Mouse (Mus musculus): ENCODE measurements around the gene Pan3. TPM values are rescaled to one million over a fixed set of nuclear protein-coding genes. Genes with fewer than 3 reads are reported as not detected.

Gene Pan3
- polyA plus RNA-seq, 1 experiment from 2014 or later: 39.7 TPM

GRCm38 (mm10) chr5:147484142-147484541 lies 54.2 kb downstream of the Pan3 start:
- ATAC-seq (no peak), DNase-seq (ENCODE audit: low spot score) (no peak)
- no peak overlapping the region for H3K27ac ChIP-seq (ENCODE audit: low read depth, low read length)
- H3K4me1 ChIP-seq (ENCODE audit: control insufficient read depth, insufficient read depth, low read length): no peaks in the 10 kb centered on the region
- no peak overlapping the region for H3K9ac ChIP-seq (ENCODE audit: low read length)
- 77% methylated on average over 3 of the region's 3 CpGs for WGBS
- H3K36me3 ChIP-seq (ENCODE audit: control insufficient read depth, insufficient read depth, low read length): 0 out of 2 replicates have a peak, but pooled peaks cover 3% of the 10 kb centered on the region
- no peaks in the 10 kb centered on the region for H3K27me3 ChIP-seq (replicated peaks; ENCODE audit: control insufficient read depth, insufficient read depth, low read length)
- H3K9me3 ChIP-seq (replicated peaks; ENCODE audit: control insufficient read depth, low read length): no peaks in the 10 kb centered on the region
- no peak overlapping the region for H3K4me3 ChIP-seq (ENCODE audit: low read depth, low read length)
- no peak overlapping the region for H3K4me2 ChIP-seq (ENCODE audit: low read length)

- no peak overlapping the region for H3K9ac ChIP-seq (ENCODE audit: low read length)
- H3K4me3 ChIP-seq (ENCODE audit: low read depth, low read length): no peak overlapping the region
- H3K9me3 ChIP-seq (replicated peaks; ENCODE audit: control insufficient read depth, low read length): no peaks in the 10 kb centered on the region
- no peak overlapping the region for H3K27ac ChIP-seq (ENCODE audit: low read depth, low read length)
- 74% methylated on average over 6 of the region's 6 CpGs for WGBS
- H3K4me2 ChIP-seq (ENCODE audit: low read length): no peak overlapping the region
- ATAC-seq (no peak), DNase-seq (ENCODE audit: low spot score) (no peak)
- no peaks in the 10 kb centered on the region for H3K27me3 ChIP-seq (replicated peaks; ENCODE audit: control insufficient read depth, insufficient read depth, low read length)
- H3K36me3 ChIP-seq (ENCODE audit: control insufficient read depth, insufficient read depth, low read length): no peaks in the 10 kb centered on the region
- no peaks in the 10 kb centered on the region for H3K4me1 ChIP-seq (ENCODE audit: control insufficient read depth, insufficient read depth, low read length)
These were observed 59.3 kb downstream of the Pan3 start for GRCm38 (mm10) chr5:147489226-147489625.

- no peak overlapping the region for H3K9ac ChIP-seq (ENCODE audit: low read length)
- WGBS: 84% methylated on average over 5 of the region's 5 CpGs
These were observed 60.9 kb downstream of the Pan3 start for GRCm38 (mm10) chr5:147490907-147491306.

GRCm38 (mm10) chr5:147492511-147492910 lies 62.5 kb downstream of the Pan3 start:
- Histone ChIP-seq H3K27ac (ENCODE audit: low read depth, low read length) (no peak overlapping the region), H3K4me2 (ENCODE audit: low read length) (no peak overlapping the region), H3K27me3 (replicated peaks; ENCODE audit: control insufficient read depth, insufficient read depth, low read length) (no peaks in the 10 kb centered on the region), H3K9ac (ENCODE audit: low read length) (no peak overlapping the region), H3K4me1 (ENCODE audit: control insufficient read depth, insufficient read depth, low read length) (no peaks in the 10 kb centered on the region), H3K4me3 (ENCODE audit: low read depth, low read length) (no peak overlapping the region), H3K9me3 (replicated peaks; ENCODE audit: control insufficient read depth, low read length) (no peaks in the 10 kb centered on the region), H3K36me3 (ENCODE audit: control insufficient read depth, insufficient read depth, low read length) (no peaks in the 10 kb centered on the region)
- 81% methylated on average over 3 of the region's 3 CpGs for WGBS
- no peak for ATAC-seq
- no peak for DNase-seq (ENCODE audit: low spot score)

More at GRCm38 (mm10) chr5:147490907-147491306, 60.9 kb downstream of the Pan3 start:
- ATAC-seq (no peak), DNase-seq (ENCODE audit: low spot score) (no peak)
- Histone ChIP-seq H3K4me1 (ENCODE audit: control insufficient read depth, insufficient read depth, low read length) (no peaks in the 10 kb centered on the region), H3K27ac (ENCODE audit: low read depth, low read length) (no peak overlapping the region), H3K4me2 (ENCODE audit: low read length) (no peak overlapping the region), H3K36me3 (ENCODE audit: control insufficient read depth, insufficient read depth, low read length) (no peaks in the 10 kb centered on the region), H3K9me3 (replicated peaks; ENCODE audit: control insufficient read depth, low read length) (no peaks in the 10 kb centered on the region), H3K4me3 (ENCODE audit: low read depth, low read length) (no peak overlapping the region), H3K27me3 (replicated peaks; ENCODE audit: control insufficient read depth, insufficient read depth, low read length) (no peaks in the 10 kb centered on the region)

- WGBS: 75% methylated on average over 1 of the region's 1 CpGs
- ATAC-seq (no peak), DNase-seq (ENCODE audit: low spot score) (no peak)
- Histone ChIP-seq H3K27ac (ENCODE audit: low read depth, low read length) (no peak overlapping the region), H3K4me2 (ENCODE audit: low read length) (no peak overlapping the region), H3K9ac (ENCODE audit: low read length) (no peak overlapping the region), H3K9me3 (replicated peaks; ENCODE audit: control insufficient read depth, low read length) (no peaks in the 10 kb centered on the region), H3K4me1 (ENCODE audit: control insufficient read depth, insufficient read depth, low read length) (no peaks in the 10 kb centered on the region), H3K27me3 (replicated peaks; ENCODE audit: control insufficient read depth, insufficient read depth, low read length) (no peaks in the 10 kb centered on the region), H3K36me3 (ENCODE audit: control insufficient read depth, insufficient read depth, low read length) (no peaks in the 10 kb centered on the region), H3K4me3 (ENCODE audit: low read depth, low read length) (no peak overlapping the region)
These were observed 63.2 kb downstream of the Pan3 start for GRCm38 (mm10) chr5:147493205-147493604.

- Histone ChIP-seq H3K4me3 (ENCODE audit: low read depth, low read length) (no peak overlapping the region), H3K27me3 (replicated peaks; ENCODE audit: control insufficient read depth, insufficient read depth, low read length) (no peaks in the 10 kb centered on the region), H3K27ac (ENCODE audit: low read depth, low read length) (no peak overlapping the region), H3K9me3 (replicated peaks; ENCODE audit: control insufficient read depth, low read length) (no peaks in the 10 kb centered on the region), H3K4me1 (ENCODE audit: control insufficient read depth, insufficient read depth, low read length) (no peaks in the 10 kb centered on the region), H3K9ac (ENCODE audit: low read length) (no peak overlapping the region), H3K36me3 (ENCODE audit: control insufficient read depth, insufficient read depth, low read length) (no peaks in the 10 kb centered on the region), H3K4me2 (ENCODE audit: low read length) (no peak overlapping the region)
- 94% methylated on average over 8 of the region's 8 CpGs for WGBS
- no peak for DNase-seq (ENCODE audit: low spot score)
- no peak for ATAC-seq
These were observed 63.7 kb downstream of the Pan3 start for GRCm38 (mm10) chr5:147493685-147494084.

GRCm38 (mm10) chr5:147494388-147494787 lies 64.4 kb downstream of the Pan3 start:
- 91% methylated on average over 4 of the region's 4 CpGs for WGBS
- ATAC-seq: no peak
- no peak overlapping the region for H3K4me2 ChIP-seq (ENCODE audit: low read length)
- no peak for DNase-seq (ENCODE audit: low spot score)
- H3K27ac ChIP-seq (ENCODE audit: low read depth, low read length): no peak overlapping the region
- H3K4me1 ChIP-seq (ENCODE audit: control insufficient read depth, insufficient read depth, low read length): no peaks in the 10 kb centered on the region
- no peak overlapping the region for H3K4me3 ChIP-seq (ENCODE audit: low read depth, low read length)
- H3K36me3 ChIP-seq (ENCODE audit: control insufficient read depth, insufficient read depth, low read length): no peaks in the 10 kb centered on the region
- H3K9ac ChIP-seq (ENCODE audit: low read length): no peak overlapping the region
- H3K9me3 ChIP-seq (replicated peaks; ENCODE audit: control insufficient read depth, low read length): no peaks in the 10 kb centered on the region
- H3K27me3 ChIP-seq (replicated peaks; ENCODE audit: control insufficient read depth, insufficient read depth, low read length): no peaks in the 10 kb centered on the region

- DNase-seq (ENCODE audit: low spot score) (no peak), ATAC-seq (no peak)
- no peak overlapping the region for H3K27ac ChIP-seq (ENCODE audit: low read depth, low read length)
- WGBS: 90% methylated on average over 10 of the region's 10 CpGs
- H3K4me3 ChIP-seq (ENCODE audit: low read depth, low read length): no peak overlapping the region
- no peak overlapping the region for H3K9ac ChIP-seq (ENCODE audit: low read length)
- no peaks in the 10 kb centered on the region for H3K9me3 ChIP-seq (replicated peaks; ENCODE audit: control insufficient read depth, low read length)
- no peaks in the 10 kb centered on the region for H3K36me3 ChIP-seq (ENCODE audit: control insufficient read depth, insufficient read depth, low read length)
- no peak overlapping the region for H3K4me2 ChIP-seq (ENCODE audit: low read length)
- H3K27me3 ChIP-seq (replicated peaks; ENCODE audit: control insufficient read depth, insufficient read depth, low read length): no peaks in the 10 kb centered on the region
- H3K4me1 ChIP-seq (ENCODE audit: control insufficient read depth, insufficient read depth, low read length): no peaks in the 10 kb centered on the region
These were observed 64.9 kb downstream of the Pan3 start for GRCm38 (mm10) chr5:147494791-147495376.

GRCm38 (mm10) chr5:147495961-147496360 lies 66.0 kb downstream of the Pan3 start:
- H3K27me3 ChIP-seq (replicated peaks; ENCODE audit: control insufficient read depth, insufficient read depth, low read length): no peaks in the 10 kb centered on the region
- H3K4me3 ChIP-seq (ENCODE audit: low read depth, low read length): no peak overlapping the region
- WGBS: 61% methylated on average over 2 of the region's 2 CpGs
- no peaks in the 10 kb centered on the region for H3K36me3 ChIP-seq (ENCODE audit: control insufficient read depth, insufficient read depth, low read length)
- H3K4me2 ChIP-seq (ENCODE audit: low read length): no peak overlapping the region
- no peak overlapping the region for H3K27ac ChIP-seq (ENCODE audit: low read depth, low read length)
- DNase-seq (ENCODE audit: low spot score) (no peak), ATAC-seq (no peak)
- H3K9ac ChIP-seq (ENCODE audit: low read length): no peak overlapping the region
- no peaks in the 10 kb centered on the region for H3K9me3 ChIP-seq (replicated peaks; ENCODE audit: control insufficient read depth, low read length)
- H3K4me1 ChIP-seq (ENCODE audit: control insufficient read depth, insufficient read depth, low read length): no peaks in the 10 kb centered on the region
